Mouse (Mus musculus): ENCODE measurements around the gene Cep41. TPM values are rescaled to one million over a fixed set of nuclear protein-coding genes. Genes with fewer than 3 reads are reported as not detected.
A peak's percentile ranks its signal among the peaks of the same experiment; 100 is the strongest.

The Cep41 gene
- polyA plus RNA-seq, 2 experiments: 44.3 to 50.9 TPM

GRCm38 (mm10) chr6:30673764-30674561 is 19.6 kb downstream of the Cep41 start:
- WGBS: 12% methylated on average over 14 of the region's 14 CpGs
- no peaks in the 10 kb centered on the region for H3K36me3 ChIP-seq (ENCODE audit: control insufficient read depth, insufficient read depth, low read length)

DNA sequence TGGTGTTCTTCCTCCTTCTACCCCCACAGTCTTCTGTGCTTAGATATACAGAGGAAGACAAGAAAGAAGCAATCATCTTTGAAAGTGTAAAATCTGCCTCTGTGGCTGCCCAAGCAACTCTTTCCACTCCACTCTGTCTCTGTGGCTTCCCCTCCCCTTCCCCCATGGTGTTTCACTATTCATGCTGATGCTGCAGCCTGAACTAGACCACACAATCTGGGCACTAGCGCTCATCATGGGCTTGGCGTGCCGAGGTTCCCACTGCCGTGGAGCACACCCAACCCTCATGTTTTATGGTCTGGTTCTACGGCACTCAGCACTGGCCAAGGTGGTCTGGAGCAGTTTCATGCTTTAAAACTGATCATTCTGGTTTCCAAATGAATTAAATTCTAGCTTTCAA is 21.9 kb downstream of the Cep41 start:
- ATAC-seq (ENCODE audit: low FRiP score, low read depth) (no peak), DNase-seq (ENCODE audit: low spot score) (no peak)
- TF ChIP-seq POLR2A (IDR thresholded peaks at IDR 0.05; ENCODE audit: borderline replicate concordance, extremely low read depth, insufficient read depth, insufficient read length): no peak
- no peak overlapping the region for H3K4me3 ChIP-seq (replicated peaks; ENCODE audit: low read length)
- H3K27ac ChIP-seq (replicated peaks; ENCODE audit: low read depth, low read length): peak overlapping the region; percentile 59
- H3K9me3 ChIP-seq (ENCODE audit: control insufficient read depth, low read length): no peaks in the 10 kb centered on the region
- peaks cover 76% of the 10 kb centered on the region for H3K4me1 ChIP-seq (ENCODE audit: control insufficient read depth, insufficient read depth, low read length)
- H3K27me3 ChIP-seq (ENCODE audit: control insufficient read depth, insufficient read depth, low read length): no peaks in the 10 kb centered on the region
- no peaks in the 10 kb centered on the region for H3K36me3 ChIP-seq (ENCODE audit: control insufficient read depth, insufficient read depth, low read length)
- no peak overlapping the region for H3K9ac ChIP-seq (ENCODE audit: low read depth, low read length, severe bottlenecking)
- 42% methylated on average over 5 of the region's 5 CpGs for WGBS
- no peak overlapping the region for H3K4me2 ChIP-seq (replicated peaks; ENCODE audit: low read depth, low read length, severe bottlenecking)

More at GRCm38 (mm10) chr6:30673764-30674561, 19.6 kb downstream of the Cep41 start:
- Histone ChIP-seq H3K4me3 (replicated peaks; ENCODE audit: low read length) (peak overlapping the region; percentile 11), H3K27ac (replicated peaks; ENCODE audit: low read depth, low read length) (peak overlapping the region; percentile 97), H3K4me1 (ENCODE audit: control insufficient read depth, insufficient read depth, low read length) (peaks cover 63% of the 10 kb centered on the region), H3K27me3 (ENCODE audit: control insufficient read depth, insufficient read depth, low read length) (no peaks in the 10 kb centered on the region), H3K4me2 (replicated peaks; ENCODE audit: low read depth, low read length, severe bottlenecking) (peak overlapping the region; percentile 34), H3K9ac (ENCODE audit: low read depth, low read length, severe bottlenecking) (peak overlapping the region; percentile 49), H3K9me3 (ENCODE audit: control insufficient read depth, low read length) (no peaks in the 10 kb centered on the region)
- DNase-seq (ENCODE audit: low spot score) (peak; percentile 71), ATAC-seq (ENCODE audit: low FRiP score, low read depth) (peak; percentile 44)
- TF ChIP-seq POLR2A (IDR thresholded peaks at IDR 0.05; ENCODE audit: borderline replicate concordance, extremely low read depth, insufficient read depth, insufficient read length): peak; percentile 35; the same call in 1 of the 2 replicates

DNA sequence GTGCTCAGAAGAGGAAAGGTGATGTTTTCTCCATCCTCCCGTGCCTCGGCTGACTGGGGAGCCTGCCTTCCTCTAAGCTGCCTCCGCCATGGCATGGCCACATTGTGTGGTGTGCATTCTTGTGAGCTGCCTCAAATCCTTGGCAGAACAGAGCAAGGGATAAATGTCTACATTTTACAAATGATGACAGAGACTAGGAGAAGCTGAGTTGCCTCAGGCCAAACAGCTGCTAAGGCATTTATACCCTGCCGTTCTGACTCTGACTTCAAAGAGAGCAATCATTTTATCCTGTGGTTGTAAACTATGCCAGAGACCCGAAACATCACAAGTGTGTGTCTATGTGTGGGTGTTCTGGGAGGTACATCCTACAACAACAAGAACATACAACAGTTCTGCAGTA is 26.0 kb downstream of the Cep41 start:
- peaks cover 55% of the 10 kb centered on the region for H3K4me1 ChIP-seq (ENCODE audit: control insufficient read depth, insufficient read depth, low read length)
- no peaks in the 10 kb centered on the region for H3K27me3 ChIP-seq (ENCODE audit: control insufficient read depth, insufficient read depth, low read length)
- peak overlapping the region; percentile 63 for H3K27ac ChIP-seq (replicated peaks; ENCODE audit: low read depth, low read length)
- no peak overlapping the region for H3K9ac ChIP-seq (ENCODE audit: low read depth, low read length, severe bottlenecking)
- no peaks in the 10 kb centered on the region for H3K36me3 ChIP-seq (ENCODE audit: control insufficient read depth, insufficient read depth, low read length)
- H3K9me3 ChIP-seq (ENCODE audit: control insufficient read depth, low read length): no peaks in the 10 kb centered on the region
- H3K4me3 ChIP-seq (replicated peaks; ENCODE audit: low read length): no peak overlapping the region
- WGBS: 27% methylated on average over 5 of the region's 5 CpGs
- TF ChIP-seq POLR2A (IDR thresholded peaks at IDR 0.05; ENCODE audit: borderline replicate concordance, extremely low read depth, insufficient read depth, insufficient read length): no peak
- DNase-seq (ENCODE audit: low spot score): no peak
- H3K4me2 ChIP-seq (replicated peaks; ENCODE audit: low read depth, low read length, severe bottlenecking): no peak overlapping the region
- 0 out of 2 replicates have a peak, but pooled peaks have one; percentile 21 for ATAC-seq (ENCODE audit: low FRiP score, low read depth)

- Histone ChIP-seq H3K9ac (ENCODE audit: low read depth, low read length, severe bottlenecking) (no peak overlapping the region), H3K27ac (replicated peaks; ENCODE audit: low read depth, low read length) (peak overlapping the region; percentile 33; the same call in 1 of the 2 replicates), H3K4me1 (ENCODE audit: control insufficient read depth, insufficient read depth, low read length) (peaks cover 44% of the 10 kb centered on the region), H3K4me3 (replicated peaks; ENCODE audit: low read length) (no peak overlapping the region), H3K9me3 (ENCODE audit: control insufficient read depth, low read length) (no peaks in the 10 kb centered on the region), H3K27me3 (ENCODE audit: control insufficient read depth, insufficient read depth, low read length) (no peaks in the 10 kb centered on the region), H3K36me3 (ENCODE audit: control insufficient read depth, insufficient read depth, low read length) (no peaks in the 10 kb centered on the region), H3K4me2 (replicated peaks; ENCODE audit: low read depth, low read length, severe bottlenecking) (no peak overlapping the region)
- no peak for ATAC-seq (ENCODE audit: low FRiP score, low read depth)
- no peak for DNase-seq (ENCODE audit: low spot score)
- no peak for TF ChIP-seq POLR2A (IDR thresholded peaks at IDR 0.05; ENCODE audit: borderline replicate concordance, extremely low read depth, insufficient read depth, insufficient read length)
- WGBS: 35% methylated on average over 6 of the region's 6 CpGs
Measured at GRCm38 (mm10) chr6:30666043-30666442, 27.5 kb downstream of the Cep41 start.

DNA sequence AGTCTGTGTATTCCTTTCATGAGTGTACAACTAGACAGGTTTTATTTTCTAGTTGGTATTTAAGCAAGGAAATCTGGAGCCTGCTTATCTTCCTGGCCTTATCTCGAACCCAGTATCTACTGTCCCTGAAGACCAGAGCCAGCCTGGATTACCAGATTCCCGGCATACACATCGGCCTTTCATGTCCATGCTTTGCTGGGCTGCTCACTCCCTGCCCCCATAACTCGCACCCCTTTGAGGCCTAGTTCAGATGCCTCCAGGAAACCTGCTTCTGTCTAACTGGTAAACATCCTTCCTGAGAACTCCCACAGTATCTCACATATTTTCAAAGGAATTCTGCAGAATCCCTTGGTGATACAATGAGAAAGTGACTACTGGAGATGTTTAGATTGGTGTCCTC is 28.3 kb downstream of the Cep41 start:
- Histone ChIP-seq H3K9me3 (ENCODE audit: control insufficient read depth, low read length) (no peaks in the 10 kb centered on the region), H3K27ac (replicated peaks; ENCODE audit: low read depth, low read length) (peak overlapping the region; percentile 30; the same call in 1 of the 2 replicates), H3K4me3 (replicated peaks; ENCODE audit: low read length) (no peak overlapping the region), H3K4me1 (ENCODE audit: control insufficient read depth, insufficient read depth, low read length) (peaks cover 49% of the 10 kb centered on the region), H3K4me2 (replicated peaks; ENCODE audit: low read depth, low read length, severe bottlenecking) (no peak overlapping the region), H3K27me3 (ENCODE audit: control insufficient read depth, insufficient read depth, low read length) (no peaks in the 10 kb centered on the region), H3K9ac (ENCODE audit: low read depth, low read length, severe bottlenecking) (no peak overlapping the region), H3K36me3 (ENCODE audit: control insufficient read depth, insufficient read depth, low read length) (no peaks in the 10 kb centered on the region; the same call in 1 of the 2 replicates)
- 41% methylated on average over 4 of the region's 4 CpGs for WGBS
- TF ChIP-seq POLR2A (IDR thresholded peaks at IDR 0.05; ENCODE audit: borderline replicate concordance, extremely low read depth, insufficient read depth, insufficient read length): no peak
- DNase-seq (ENCODE audit: low spot score) (no peak), ATAC-seq (ENCODE audit: low FRiP score, low read depth) (no peak)
